Mouse (Mus musculus): ENCODE measurements at regions not wholly inside any gene's neighbourhood (a gene's known extent, or its start where the extent isn't known, plus 50 kb on each side); places are given as distances from the start of the nearest gene placed in this dataset.
A peak's percentile ranks its signal among the peaks of the same experiment; 100 is the strongest.

GRCm38 (mm10) chr16:76183105-76183504, 161.0 kb upstream of the Samsn1 start:
- no peak for DNase-seq

GRCm38 (mm10) chr16:76181596-76181995, 159.5 kb upstream of the Samsn1 start:
- no peak for DNase-seq

- DNase-seq: no peak
Measured at GRCm38 (mm10) chr16:76167651-76168050, 145.6 kb upstream of the Samsn1 start.

DNA sequence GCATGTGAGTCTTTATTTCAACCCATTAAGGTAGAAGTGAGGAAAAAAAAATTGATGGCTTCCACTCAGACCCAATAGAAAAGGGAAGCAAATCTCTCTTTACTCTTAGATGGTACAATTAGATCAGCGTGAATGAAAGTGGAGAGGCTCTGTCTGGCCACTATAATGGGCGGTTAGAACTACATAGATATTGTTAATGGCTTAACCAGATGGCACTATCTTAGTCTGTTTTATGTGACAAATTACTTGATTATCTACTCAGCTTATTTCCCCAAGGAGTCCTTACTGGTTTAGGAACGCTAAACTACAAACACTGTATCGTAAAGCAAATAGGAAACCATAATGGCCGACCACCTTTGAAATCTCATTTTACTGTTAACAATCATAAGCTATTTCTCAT, 138.8 kb upstream of the Samsn1 start:
- no peak for DNase-seq

DNA sequence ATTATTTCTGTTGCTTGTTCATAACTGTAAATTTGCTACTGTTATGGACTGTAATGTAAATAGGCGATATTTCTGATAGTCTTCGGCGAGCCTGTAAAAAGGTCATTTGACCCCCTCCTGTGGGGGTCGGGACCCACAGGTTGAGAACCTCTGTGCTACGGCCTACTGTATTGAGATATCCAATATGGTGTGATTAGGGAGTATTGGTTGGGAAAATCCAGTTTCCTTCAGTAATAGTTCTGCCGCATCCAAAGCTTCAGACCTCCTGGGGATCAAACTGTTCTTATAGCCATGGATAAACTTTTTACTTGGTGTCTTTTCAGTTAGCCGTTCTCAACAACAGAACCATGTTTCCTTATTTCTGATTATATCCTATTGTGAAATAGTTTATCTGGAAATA, 136.5 kb upstream of the Samsn1 start:
- DNase-seq: no peak

- DNase-seq: no peak
Measured at GRCm38 (mm10) chr16:76153766-76154525, 131.9 kb upstream of the Samsn1 start.

GRCm38 (mm10) chr16:76149581-76149980, 127.5 kb upstream of the Samsn1 start:
- DNase-seq: no peak

DNA sequence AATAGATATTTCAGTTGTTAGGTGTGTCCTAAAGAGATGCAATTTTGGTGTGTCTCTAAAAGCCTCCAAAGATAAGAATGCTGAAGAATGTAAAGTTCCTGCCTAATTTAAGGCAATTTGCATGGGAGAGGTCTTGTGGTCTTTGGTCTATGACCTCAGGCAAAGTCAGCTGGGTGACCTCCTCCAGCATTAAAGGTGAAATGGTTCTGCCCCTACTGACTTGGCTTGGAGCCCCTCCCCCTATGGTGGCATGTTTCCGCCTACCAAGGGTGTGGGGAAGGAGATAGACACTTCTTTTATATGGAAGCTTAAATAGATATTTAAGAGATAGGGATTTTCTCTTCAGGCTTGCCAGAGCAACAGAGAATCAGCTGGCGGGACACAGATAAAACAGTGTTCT, 111.8 kb upstream of the Samsn1 start:
- no peak for DNase-seq

GRCm38 (mm10) chr16:76130486-76130885, 108.4 kb upstream of the Samsn1 start:
- DNase-seq: no peak

- peak; percentile 8 to 63 for DNase-seq
Measured at GRCm38 (mm10) chr16:76129982-76130381, 107.9 kb upstream of the Samsn1 start.

- no peak for DNase-seq
Measured at GRCm38 (mm10) chr16:76123021-76123384, 100.9 kb upstream of the Samsn1 start.

GRCm38 (mm10) chr16:76122172-76123020, 100.3 kb upstream of the Samsn1 start:
- DNase-seq: no peak

DNA sequence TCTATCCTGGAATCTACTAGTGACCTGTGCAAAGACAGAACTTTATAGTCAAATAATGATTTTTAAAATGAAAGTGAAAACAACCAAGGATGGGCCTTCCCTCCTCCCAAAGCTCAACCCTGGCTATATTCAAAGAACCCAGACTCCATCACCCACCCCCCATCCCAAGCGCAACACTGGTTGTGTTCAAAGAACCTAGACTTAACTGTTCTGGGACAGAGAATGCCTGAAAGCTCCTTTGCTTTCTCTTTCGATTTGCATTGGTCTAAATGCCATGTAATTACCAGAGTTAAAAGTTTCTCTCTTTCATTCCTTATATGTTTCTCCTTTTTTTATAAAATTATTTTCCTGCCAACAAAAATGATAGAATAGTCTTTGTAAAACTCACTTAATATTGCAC, 98.6 kb upstream of the Samsn1 start:
- DNase-seq: no peak

DNA sequence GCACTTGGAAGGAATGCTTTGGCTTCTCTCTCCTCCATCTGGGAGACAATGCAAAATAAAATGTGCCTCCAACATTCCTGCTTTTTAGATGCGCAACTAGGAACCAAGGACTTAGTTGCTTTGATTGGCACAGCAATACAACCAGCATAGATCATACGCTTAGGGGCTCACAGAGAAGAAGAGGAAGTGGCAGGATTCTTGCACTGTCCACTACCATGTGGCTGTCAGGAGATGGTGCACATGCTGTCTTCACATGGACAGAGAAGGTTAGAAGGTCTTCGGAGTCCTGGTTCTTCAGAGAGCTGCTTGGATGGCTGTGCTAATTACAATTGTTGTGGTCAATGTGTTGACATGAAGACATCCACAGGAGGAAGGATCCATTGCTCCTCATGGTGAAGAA, 88.3 kb upstream of the Samsn1 start:
- DNase-seq: no peak

GRCm38 (mm10) chr16:76108464-76108863, 86.4 kb upstream of the Samsn1 start:
- no peak for DNase-seq

DNA sequence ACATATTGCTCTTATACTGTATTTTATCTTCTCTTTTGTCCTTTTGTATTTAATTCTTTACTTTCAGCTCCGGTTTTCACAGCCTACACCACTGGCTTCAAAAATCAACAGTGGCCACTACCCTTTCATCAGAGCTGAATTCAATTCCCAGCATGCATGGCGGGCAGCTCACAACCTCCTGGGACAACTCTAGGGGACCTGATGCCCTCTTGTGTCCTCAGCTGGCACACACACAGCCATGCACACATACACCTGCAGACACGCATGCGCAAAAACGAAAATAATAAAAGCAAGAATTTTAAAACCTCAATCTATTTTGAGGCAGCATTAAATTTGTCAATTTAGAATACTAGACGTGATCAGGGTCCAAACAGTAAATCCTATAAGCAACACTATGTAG, 82.6 kb upstream of the Samsn1 start:
- no peak for DNase-seq

DNA sequence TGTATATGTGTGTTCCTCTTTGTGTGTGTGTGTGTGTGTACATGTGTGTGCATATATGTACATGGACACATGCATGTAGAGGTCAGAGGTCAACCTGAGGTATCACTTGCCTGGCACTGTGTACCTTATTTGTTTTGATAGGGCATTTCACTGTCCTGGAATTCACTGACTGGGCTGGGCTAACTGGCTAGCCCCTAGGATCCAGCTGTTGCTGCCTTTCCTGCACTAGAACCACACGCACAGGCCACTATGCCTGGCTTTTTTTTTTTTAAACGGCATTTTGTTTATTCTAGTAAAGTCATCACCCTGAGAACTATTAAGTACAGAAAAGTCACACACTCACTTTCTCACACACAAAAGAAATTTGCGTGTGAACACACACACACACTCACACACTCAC, 79.7 kb upstream of the Samsn1 start:
- no peak for DNase-seq

- no peak for DNase-seq
Measured at GRCm38 (mm10) chr16:76097808-76098207, 75.7 kb upstream of the Samsn1 start.

- no peak for DNase-seq
Measured at GRCm38 (mm10) chr16:76096363-76096762, 74.3 kb upstream of the Samsn1 start.

GRCm38 (mm10) chr16:76085363-76085762, 63.3 kb upstream of the Samsn1 start:
- DNase-seq: no peak

DNA sequence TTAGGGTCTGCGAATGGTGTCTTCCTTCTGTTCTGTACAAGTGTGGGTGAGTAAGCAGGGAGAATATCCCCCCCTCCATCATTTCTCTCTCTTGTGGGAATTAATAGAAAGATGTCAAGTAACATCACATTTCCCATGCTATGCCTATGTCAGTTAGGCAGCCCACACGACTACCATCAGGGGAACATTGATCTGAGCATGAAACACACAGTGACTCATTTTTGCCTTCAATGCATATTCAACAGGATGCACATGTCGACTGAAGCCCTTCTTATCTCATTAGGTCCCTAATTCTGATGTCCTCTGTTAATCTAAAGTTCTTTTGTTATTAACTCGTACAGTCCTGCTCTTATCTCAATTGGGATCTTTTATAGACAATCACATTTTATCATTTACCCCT, 60.4 kb upstream of the Samsn1 start:
- DNase-seq: no peak

DNA sequence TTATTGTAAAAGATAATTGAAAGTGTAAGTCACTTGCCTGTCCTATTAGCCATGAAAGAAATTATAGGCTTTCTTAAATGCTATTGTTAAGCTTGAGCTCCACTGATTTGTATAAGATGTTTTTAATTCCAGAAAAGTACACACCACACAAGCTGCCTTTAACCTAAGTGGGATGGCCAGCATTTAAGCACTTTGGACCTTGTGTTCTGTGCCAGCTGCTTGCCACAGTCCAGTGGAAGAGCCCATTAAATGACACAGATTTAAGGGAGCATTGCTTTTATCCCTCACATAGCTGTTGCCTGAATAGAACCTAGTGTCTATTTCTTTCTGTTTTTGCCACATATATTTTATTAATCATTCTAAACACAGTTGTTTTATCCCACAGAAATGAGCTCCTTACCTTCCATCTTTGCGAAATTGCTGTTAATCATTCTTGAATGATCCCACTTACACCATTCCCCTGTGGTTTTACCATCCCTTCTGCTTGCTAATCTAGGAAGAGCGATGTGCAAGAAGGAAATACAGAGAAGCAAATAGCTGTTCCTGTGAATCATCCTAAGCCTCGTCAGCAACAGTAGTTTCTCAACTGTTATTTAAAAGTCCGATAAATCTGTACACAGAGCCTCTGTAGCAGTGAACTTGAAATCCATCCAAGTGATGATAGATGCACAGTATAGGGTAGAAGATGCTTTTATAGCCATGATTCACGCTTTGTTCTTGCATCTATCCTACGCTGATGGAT, 57.9 kb upstream of the Samsn1 start:
- peak; percentile 30 to 34 for DNase-seq

- DNase-seq: no peak
Measured at GRCm38 (mm10) chr16:76078219-76078618, 56.1 kb upstream of the Samsn1 start.

DNA sequence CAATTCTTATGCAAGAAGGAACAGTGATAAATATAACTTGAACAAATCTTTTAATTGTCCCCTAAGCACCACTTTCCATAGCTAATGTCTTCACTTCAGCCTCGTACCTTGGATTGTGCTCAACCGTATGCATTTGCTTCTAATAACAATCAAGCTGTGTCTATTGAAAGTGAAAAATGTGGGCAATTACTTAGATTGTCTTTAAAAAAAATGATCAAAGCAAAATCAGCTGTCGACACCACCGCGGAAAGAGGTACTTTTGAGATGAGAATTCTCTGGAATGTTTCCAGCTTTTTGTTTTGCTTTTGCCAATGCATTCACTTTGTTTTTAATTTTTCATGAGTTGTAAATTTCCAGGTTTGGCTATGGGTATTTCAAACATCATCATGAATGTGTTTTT, 54.1 kb upstream of the Samsn1 start:
- no peak for DNase-seq
